Mouse (Mus musculus): ENCODE data around the gene Mal.

DNA sequence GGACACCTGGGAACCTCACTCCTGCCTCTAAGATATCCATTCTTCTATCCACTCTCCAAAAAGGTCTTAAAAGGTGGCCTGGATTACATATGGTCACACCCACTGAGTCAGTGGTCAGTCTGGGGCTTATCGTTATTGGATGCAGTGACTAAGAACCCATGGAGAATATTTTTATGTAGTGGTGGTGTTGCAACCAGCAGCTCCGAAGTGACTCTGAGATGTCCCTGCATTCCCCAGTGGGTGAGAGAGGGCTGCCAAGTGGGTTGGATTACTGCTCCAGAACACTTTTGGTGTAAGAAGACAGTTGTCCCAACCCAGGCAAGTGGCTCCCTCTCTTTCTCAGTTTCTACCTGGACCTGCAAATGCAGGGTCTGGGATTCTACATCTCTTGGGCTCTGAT is 3.7 kb downstream of the Mal start:
- TF ChIP-seq CTCF (IDR thresholded peaks at IDR 0.05; ENCODE audit: borderline replicate concordance, insufficient read depth, low read depth, low read length) (no peak), POLR2A (IDR thresholded peaks at IDR 0.05; ENCODE audit: borderline replicate concordance, insufficient read depth, low read length) (no peak)

Measured in cerebellum, adult 2 months (tissue).